Mouse (Mus musculus) intestine, embryonic 15.5 days (tissue): Measurements from ENCODE around the gene Tctex1d1. TPM values are rescaled to one million over a fixed set of nuclear protein-coding genes. Genes with fewer than 3 reads are reported as not detected.
A peak's percentile ranks its signal among the peaks of the same experiment; 100 is the strongest.

Source experiments
- ATAC-seq: fragments of 200-750 bp; cut with Nextera tagmentation; 2 replicates; pipeline ENCODE4 v1.8.0; 2017; ENCODE audit warnings: moderate TSS enrichment, moderate library complexity
- H3K27ac ChIP-seq: fragments of 300-500 bp; sonication (generic); 2 replicates; pipeline ENCODE4 v1.5.1; 2015; ENCODE audit warnings: mild to moderate bottlenecking, inconsistent platforms
- H3K27me3 ChIP-seq: fragments of 300-500 bp; sonication (generic); replicated peaks from 2 replicates; pipeline ENCODE4 v1.6.1; 2015; ENCODE audit warnings: inconsistent platforms
- H3K36me3 ChIP-seq: fragments of 300-500 bp; sonication (generic); 2 replicates; pipeline ENCODE4 v1.6.1; 2015; ENCODE audit warnings: inconsistent platforms
- H3K4me1 ChIP-seq: fragments of 300-500 bp; sonication (generic); replicated peaks from 2 replicates; pipeline ENCODE4 v1.6.1; 2015; ENCODE audit warnings: inconsistent platforms
- H3K4me2 ChIP-seq: fragments of 300-500 bp; sonication (generic); replicated peaks from 2 replicates; pipeline ENCODE4 v1.6.1; 2015; ENCODE audit warnings: mild to moderate bottlenecking, inconsistent platforms
- H3K4me3 ChIP-seq: fragments of 300-500 bp; sonication (generic); replicated peaks from 2 replicates; pipeline ENCODE4 v1.5.1; 2015; ENCODE audit warnings: inconsistent platforms
- H3K9ac ChIP-seq: fragments of 300-500 bp; sonication (generic); 2 replicates; pipeline ENCODE4 v1.6.1; 2015; ENCODE audit warnings: inconsistent platforms
- H3K9me3 ChIP-seq: fragments of 300-500 bp; sonication (generic); 2 replicates; pipeline ENCODE4 v1.6.1; 2016; ENCODE audit warnings: inconsistent platforms
- WGBS: fragments of 180-500 bp; shearing (Covaris S2); methylation state at CpG from one replicate; pipeline ENCODE4 v1.1.7; 2015; 5-methylcytosine and 5-hydroxymethylcytosine counted together
- polyA plus RNA-seq: library from polyadenylated mRNA; unstranded; fragments of >200 nt; fragmentation: Nextera tagmentation; extraction: Ambion mirVana; gene quantifications from 2 replicates; pipeline ENCODE4 v1.2.1, GENCODE M21; 2015

The Tctex1d1 gene
- polyA plus RNA-seq, 1 experiment from 2014 or later: 0.58 TPM

- no peak overlapping the region for H3K4me3 ChIP-seq
- WGBS: 84% methylated on average over 11 of the region's 11 CpGs
These were observed 12.4 kb downstream of the Tctex1d1 start for GRCm38 (mm10) chr4:102990595-102991340.

GRCm38 (mm10) chr4:102991685-102992084, 13.3 kb downstream of the Tctex1d1 start:
- Histone ChIP-seq H3K9me3 (no peaks in the 10 kb centered on the region), H3K9ac (no peak overlapping the region), H3K4me3 (no peak overlapping the region), H3K4me1 (no peaks in the 10 kb centered on the region), H3K36me3 (no peaks in the 10 kb centered on the region), H3K4me2 (no peak overlapping the region), H3K27ac (no peak overlapping the region), H3K27me3 (no peaks in the 10 kb centered on the region)
- WGBS: 90% methylated on average over 3 of the region's 3 CpGs
- ATAC-seq: no peak

More at GRCm38 (mm10) chr4:102990595-102991340, 12.4 kb downstream of the Tctex1d1 start:
- no peaks in the 10 kb centered on the region for H3K4me1 ChIP-seq
- no peak overlapping the region for H3K27ac ChIP-seq
- H3K4me2 ChIP-seq: no peak overlapping the region
- no peaks in the 10 kb centered on the region for H3K9me3 ChIP-seq
- no peaks in the 10 kb centered on the region for H3K36me3 ChIP-seq
- H3K27me3 ChIP-seq: no peaks in the 10 kb centered on the region
- ATAC-seq: no peak
- no peak overlapping the region for H3K9ac ChIP-seq

- Histone ChIP-seq H3K9ac (no peak overlapping the region), H3K36me3 (no peaks in the 10 kb centered on the region), H3K4me3 (no peak overlapping the region), H3K27me3 (no peaks in the 10 kb centered on the region), H3K9me3 (no peaks in the 10 kb centered on the region), H3K4me2 (no peak overlapping the region), H3K4me1 (0 out of 2 replicates have a peak, but pooled peaks cover 2% of the 10 kb centered on the region), H3K27ac (no peak overlapping the region)
- WGBS: 88% methylated on average over 4 of the region's 4 CpGs
- no peak for ATAC-seq
These were observed 26.3 kb downstream of the Tctex1d1 start for GRCm38 (mm10) chr4:103004681-103005080.

GRCm38 (mm10) chr4:103005190-103005945, 27.0 kb downstream of the Tctex1d1 start:
- no peaks in the 10 kb centered on the region for H3K9me3 ChIP-seq
- H3K4me1 ChIP-seq: 0 out of 2 replicates have a peak, but pooled peaks cover 2% of the 10 kb centered on the region
- WGBS: 64% methylated on average over 15 of the region's 15 CpGs
- H3K27ac ChIP-seq: no peak overlapping the region
- no peak overlapping the region for H3K4me2 ChIP-seq
- H3K4me3 ChIP-seq: no peak overlapping the region
- ATAC-seq: no peak
- no peak overlapping the region for H3K9ac ChIP-seq
- no peaks in the 10 kb centered on the region for H3K36me3 ChIP-seq
- H3K27me3 ChIP-seq: no peaks in the 10 kb centered on the region

GRCm38 (mm10) chr4:103006266-103006665, 27.9 kb downstream of the Tctex1d1 start:
- Histone ChIP-seq H3K4me3 (no peak overlapping the region), H3K4me1 (0 out of 2 replicates have a peak, but pooled peaks cover 2% of the 10 kb centered on the region), H3K4me2 (no peak overlapping the region), H3K36me3 (no peaks in the 10 kb centered on the region), H3K9ac (no peak overlapping the region), H3K27ac (no peak overlapping the region), H3K27me3 (no peaks in the 10 kb centered on the region), H3K9me3 (no peaks in the 10 kb centered on the region)
- no peak for ATAC-seq
- 82% methylated on average over 5 of the region's 5 CpGs for WGBS

- no peak overlapping the region for H3K9ac ChIP-seq
- peak; percentile 12; the same call in 1 of the 2 replicates for ATAC-seq
- H3K4me1 ChIP-seq: 0 out of 2 replicates have a peak, but pooled peaks cover 2% of the 10 kb centered on the region
- no peak overlapping the region for H3K27ac ChIP-seq
- H3K9me3 ChIP-seq: no peaks in the 10 kb centered on the region
- no peak overlapping the region for H3K4me2 ChIP-seq
- WGBS: 22% methylated on average over 4 of the region's 4 CpGs
- H3K4me3 ChIP-seq: no peak overlapping the region
- no peaks in the 10 kb centered on the region for H3K27me3 ChIP-seq
- no peaks in the 10 kb centered on the region for H3K36me3 ChIP-seq
These were observed 28.6 kb downstream of the Tctex1d1 start for GRCm38 (mm10) chr4:103006943-103007418.

GRCm38 (mm10) chr4:103010734-103011133, 32.3 kb downstream of the Tctex1d1 start:
- H3K9me3 ChIP-seq: no peaks in the 10 kb centered on the region
- H3K4me1 ChIP-seq: 0 out of 2 replicates have a peak, but pooled peaks cover 6% of the 10 kb centered on the region
- no peak overlapping the region for H3K27ac ChIP-seq
- 86% methylated on average over 4 of the region's 4 CpGs for WGBS
- no peaks in the 10 kb centered on the region for H3K27me3 ChIP-seq
- H3K4me3 ChIP-seq: no peak overlapping the region
- no peak overlapping the region for H3K4me2 ChIP-seq
- no peak for ATAC-seq
- no peaks in the 10 kb centered on the region for H3K36me3 ChIP-seq
- no peak overlapping the region for H3K9ac ChIP-seq

GRCm38 (mm10) chr4:103011823-103012222, 33.4 kb downstream of the Tctex1d1 start:
- WGBS: 35% methylated on average over 7 of the region's 7 CpGs
- no peaks in the 10 kb centered on the region for H3K9me3 ChIP-seq

GRCm38 (mm10) chr4:103013490-103013889, 35.1 kb downstream of the Tctex1d1 start:
- no peak for ATAC-seq
- Histone ChIP-seq H3K27me3 (no peaks in the 10 kb centered on the region), H3K9ac (no peak overlapping the region), H3K4me3 (no peak overlapping the region), H3K27ac (no peak overlapping the region), H3K4me1 (0 out of 2 replicates have a peak, but pooled peaks cover 3% of the 10 kb centered on the region), H3K9me3 (no peaks in the 10 kb centered on the region), H3K4me2 (peak overlapping the region; percentile 41), H3K36me3 (no peaks in the 10 kb centered on the region)
- WGBS: 17% methylated on average over 4 of the region's 4 CpGs

More at GRCm38 (mm10) chr4:103011823-103012222, 33.4 kb downstream of the Tctex1d1 start:
- Histone ChIP-seq H3K27me3 (no peaks in the 10 kb centered on the region), H3K4me1 (0 out of 2 replicates have a peak, but pooled peaks cover 6% of the 10 kb centered on the region), H3K4me2 (no peak overlapping the region), H3K36me3 (no peaks in the 10 kb centered on the region), H3K9ac (no peak overlapping the region), H3K27ac (no peak overlapping the region), H3K4me3 (no peak overlapping the region)
- no peak for ATAC-seq

- peak; percentile 71 for ATAC-seq
- no peaks in the 10 kb centered on the region for H3K36me3 ChIP-seq
- H3K9me3 ChIP-seq: no peaks in the 10 kb centered on the region
- H3K27ac ChIP-seq: no peak within 1 kb of the TSS
- 47% methylated on average over 4 of the region's 4 CpGs for WGBS
- no peak within 1 kb of the TSS for H3K4me3 ChIP-seq
- H3K27me3 ChIP-seq: no peaks in the 10 kb centered on the region
- H3K4me1 ChIP-seq: no peaks in the 10 kb centered on the region
- no peak within 1 kb of the TSS for H3K4me2 ChIP-seq
- H3K9ac ChIP-seq: no peak within 1 kb of the TSS
These were observed 48.2 kb downstream of the Tctex1d1 start, which contains the start of gene Insl5 for GRCm38 (mm10) chr4:103026621-103027020. TSS of gene Insl5 (minus strand) at chr4:103026842.

GRCm38 (mm10) chr4:103027745-103028144, 49.3 kb downstream of the Tctex1d1 start:
- ATAC-seq: no peak
- no peaks in the 10 kb centered on the region for H3K9me3 ChIP-seq
- WGBS: 57% methylated on average over 7 of the region's 7 CpGs
- H3K9ac ChIP-seq: no peak overlapping the region
- no peaks in the 10 kb centered on the region for H3K4me1 ChIP-seq
- H3K4me3 ChIP-seq: no peak overlapping the region
- H3K4me2 ChIP-seq: no peak overlapping the region
- H3K27me3 ChIP-seq: no peaks in the 10 kb centered on the region
- H3K27ac ChIP-seq: no peak overlapping the region
- no peaks in the 10 kb centered on the region for H3K36me3 ChIP-seq
